Mouse (Mus musculus) c-Kit-positive CD71-positive TER-119-negative erythroid progenitor cells, embryonic 14.5 days (primary cell): ENCODE data around the gene Rasl10b.

Experiments
- DNase-seq: peaks from one replicate; pipeline ENCODE4 v3.0.0-alpha.2; 2013; ENCODE audit warnings: low read depth

Rasl10b gene

DNA sequence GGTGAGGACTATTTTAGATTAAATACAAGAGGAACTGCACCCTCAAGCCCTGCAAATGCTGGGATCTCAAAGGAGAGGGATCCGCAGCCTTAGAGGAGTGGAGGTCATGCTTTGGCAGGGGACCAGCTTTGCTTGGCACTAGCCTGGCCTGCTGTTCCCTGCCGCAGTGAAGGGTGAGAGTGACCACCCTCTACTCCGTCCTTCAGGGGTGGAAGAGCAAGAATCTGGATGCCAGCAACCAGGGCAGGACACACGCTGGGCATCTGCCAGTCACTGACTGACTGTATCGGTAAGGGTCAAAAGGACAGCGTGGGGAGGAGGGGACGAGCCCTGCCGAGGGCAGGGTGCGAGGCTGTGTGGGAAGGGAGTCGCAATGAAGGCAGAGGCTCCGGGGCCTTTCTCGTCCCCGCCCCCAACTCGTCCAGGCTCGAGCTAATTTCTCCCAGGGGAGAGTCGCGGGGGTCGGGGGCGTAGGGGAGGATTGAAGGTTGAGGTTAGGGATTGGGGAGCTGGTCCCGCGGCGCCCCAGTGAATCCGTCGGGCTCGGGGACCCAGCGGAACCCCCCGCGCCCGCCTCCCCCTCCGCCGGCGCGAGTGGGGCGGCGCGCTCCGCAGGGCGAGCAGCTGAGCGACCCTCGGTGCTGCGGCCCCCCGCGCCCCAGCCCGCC, at the start of gene Rasl10b:
Gene Rasl10b (plus strand): TSS at position 51 of the 668 bp plus-strand sequence.
- DNase-seq, result no peak

DNA sequence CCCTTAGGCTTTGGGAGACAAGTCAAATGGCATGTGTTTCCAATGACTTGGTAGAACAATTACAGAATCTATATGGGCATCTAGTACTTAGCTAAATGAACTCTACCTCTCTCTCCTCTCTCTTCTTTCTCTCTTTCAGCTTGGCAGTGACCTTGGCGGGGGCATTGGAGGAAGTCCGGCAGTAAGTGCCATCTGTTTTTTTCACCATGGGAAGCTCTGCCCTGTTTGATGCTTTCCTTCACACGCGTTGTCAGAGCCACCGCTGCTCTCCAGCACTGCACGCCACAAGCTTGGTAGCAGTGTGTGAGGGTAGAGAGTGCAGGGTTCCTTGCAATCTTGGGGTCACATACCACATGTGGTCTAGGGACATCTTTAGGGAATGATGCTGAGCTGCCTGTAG, 44.3 kb upstream of the Rasl10b start:
- DNase-seq, result no peak

DNA sequence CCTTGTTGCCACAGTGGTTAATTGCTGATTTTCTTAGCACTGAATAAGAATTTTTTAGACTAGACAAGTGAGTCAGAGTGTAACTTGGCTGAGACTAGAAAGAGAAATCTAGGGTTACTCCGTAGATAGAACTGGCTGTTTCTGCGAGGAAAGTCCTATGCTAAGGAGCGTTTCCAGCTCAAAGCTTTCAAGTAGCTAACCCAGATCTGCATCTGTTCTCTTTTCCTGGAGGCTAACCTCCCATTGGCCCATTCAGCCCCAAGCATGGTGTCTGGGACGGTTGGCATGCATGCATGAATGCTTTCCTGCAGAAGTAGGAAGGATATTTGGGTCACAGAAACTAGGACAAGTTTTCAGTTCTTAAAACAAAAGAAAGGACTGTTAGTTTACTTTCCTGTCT, 37.7 kb upstream of the Rasl10b start:
- DNase-seq, result no peak

DNA sequence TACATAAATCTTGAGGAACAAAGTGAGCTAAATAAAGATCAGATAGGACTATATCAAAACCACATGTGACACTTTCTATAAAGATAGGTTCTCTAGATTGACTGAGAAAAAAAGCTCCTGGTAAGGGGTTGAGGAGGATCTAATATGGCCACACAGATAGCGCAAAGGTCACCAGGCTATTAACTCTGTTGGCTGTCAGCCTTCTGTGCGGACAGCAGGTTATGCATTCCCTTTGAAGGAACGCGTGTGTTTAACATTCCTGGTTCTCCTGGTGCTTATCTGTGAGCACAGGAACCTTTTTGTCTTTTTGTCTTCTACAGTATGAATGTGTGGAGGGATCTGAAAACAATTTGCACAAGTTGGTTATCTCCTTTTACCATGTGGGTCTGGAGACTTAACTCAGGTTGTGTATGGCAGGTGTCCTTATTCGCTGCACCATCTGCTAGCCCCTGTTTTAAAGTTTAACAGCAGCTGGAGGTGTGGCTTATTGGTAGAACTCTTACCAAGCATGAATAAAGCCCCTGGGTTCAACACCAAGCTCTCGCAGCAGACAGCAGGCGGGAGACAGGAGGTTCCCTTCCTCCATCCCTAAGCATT, 29.1 kb upstream of the Rasl10b start:
- peak; percentile 41 for DNase-seq

DNA sequence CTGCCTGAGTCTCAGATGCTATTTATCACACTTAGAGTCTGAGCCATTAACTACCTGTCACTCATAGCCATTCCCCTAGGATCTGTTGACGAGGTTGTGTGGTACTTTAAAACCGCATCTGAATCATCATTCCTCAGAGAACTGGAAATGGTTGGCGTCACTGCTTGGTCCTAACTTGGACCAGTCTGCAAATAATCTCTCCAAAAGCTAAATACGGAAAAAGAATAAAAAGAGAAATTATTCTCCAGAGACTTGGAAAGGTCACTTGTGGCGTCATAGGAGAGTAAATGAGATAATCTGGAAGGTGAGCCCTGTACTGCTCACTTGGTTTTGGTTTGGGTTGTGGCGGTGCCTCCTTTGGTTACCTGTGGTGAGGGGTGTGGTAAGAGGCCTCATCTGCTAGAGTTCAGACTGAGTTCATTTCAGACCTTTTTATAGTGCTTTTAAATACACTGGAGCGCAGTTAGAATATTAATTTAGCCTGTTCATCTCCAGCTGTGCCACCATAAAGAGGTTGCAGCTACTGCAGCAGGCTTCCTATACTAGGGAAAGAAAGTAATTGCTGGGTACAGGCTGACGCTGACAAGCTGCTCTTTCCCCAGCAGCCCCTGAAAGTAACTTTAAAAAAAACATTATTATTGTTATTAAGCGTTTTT, 25.9 kb upstream of the Rasl10b start:
- no peak for DNase-seq

DNA sequence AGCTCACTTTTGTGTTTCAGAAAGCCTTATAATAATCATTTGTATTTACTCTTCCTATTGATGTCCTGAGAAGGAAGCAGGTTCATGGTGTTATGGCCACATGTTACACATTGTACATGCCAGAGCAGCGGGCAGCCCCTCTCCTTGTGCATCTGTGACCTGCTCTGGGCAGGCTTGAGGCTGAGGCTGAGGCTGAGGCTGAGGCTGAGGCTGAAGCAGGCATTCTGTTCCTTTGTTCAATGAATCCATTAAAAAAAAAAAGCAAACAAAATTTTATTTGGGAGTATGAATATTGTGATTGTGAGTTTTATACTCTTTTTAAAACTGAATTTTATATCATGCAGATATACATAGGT, 25.4 kb upstream of the Rasl10b start:
- DNase-seq, result no peak

DNA sequence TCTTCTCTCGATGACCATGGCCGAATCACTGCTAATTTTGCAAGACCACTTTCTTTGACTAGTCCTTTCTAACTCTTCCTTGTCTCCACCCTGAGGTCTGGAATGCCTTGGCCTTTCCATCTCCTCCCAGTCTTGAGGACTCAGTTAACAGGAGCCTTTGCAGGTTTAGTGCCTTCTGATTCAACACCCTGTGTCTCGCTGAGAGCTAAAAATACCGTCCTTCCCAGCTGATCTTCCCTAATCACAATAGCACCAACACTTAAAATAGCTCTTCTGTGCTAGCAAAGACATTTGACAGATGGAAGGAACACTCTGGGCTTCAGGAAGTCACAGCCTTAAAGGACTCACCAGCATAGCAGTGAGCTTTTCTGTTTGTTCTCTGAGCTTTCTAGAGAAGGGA, 15.9 kb upstream of the Rasl10b start:
- no peak for DNase-seq

DNA sequence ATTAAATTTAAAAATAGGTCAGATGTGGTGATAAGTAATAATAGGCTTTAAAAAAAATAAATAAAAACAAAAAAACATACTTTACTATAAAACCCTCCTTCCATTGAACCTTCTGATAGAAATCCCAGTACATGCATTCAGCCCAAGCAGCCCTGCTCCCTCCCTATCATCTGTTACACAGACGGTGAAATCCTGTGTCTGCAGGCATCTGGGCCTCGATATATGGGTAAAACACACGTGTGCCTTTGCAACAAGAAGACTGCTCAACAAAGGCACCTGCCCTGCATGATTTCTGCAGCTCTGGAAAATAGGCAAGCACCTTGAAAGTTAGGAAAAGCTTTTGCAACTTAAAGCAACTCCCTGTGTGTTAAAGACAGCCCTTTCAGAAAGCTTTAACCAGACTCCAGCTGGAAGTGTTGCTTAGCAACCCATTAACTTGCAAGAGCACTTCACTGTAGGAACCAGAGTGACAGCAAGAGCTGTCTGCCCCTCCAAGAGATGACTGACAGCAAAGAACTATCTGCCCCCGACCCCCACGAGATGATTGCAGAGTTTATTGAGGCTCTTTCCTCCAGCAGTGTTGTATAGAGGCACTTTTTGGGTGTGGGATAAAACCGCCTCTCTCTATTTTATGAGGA, 14.0 kb upstream of the Rasl10b start:
- no peak for DNase-seq

DNA sequence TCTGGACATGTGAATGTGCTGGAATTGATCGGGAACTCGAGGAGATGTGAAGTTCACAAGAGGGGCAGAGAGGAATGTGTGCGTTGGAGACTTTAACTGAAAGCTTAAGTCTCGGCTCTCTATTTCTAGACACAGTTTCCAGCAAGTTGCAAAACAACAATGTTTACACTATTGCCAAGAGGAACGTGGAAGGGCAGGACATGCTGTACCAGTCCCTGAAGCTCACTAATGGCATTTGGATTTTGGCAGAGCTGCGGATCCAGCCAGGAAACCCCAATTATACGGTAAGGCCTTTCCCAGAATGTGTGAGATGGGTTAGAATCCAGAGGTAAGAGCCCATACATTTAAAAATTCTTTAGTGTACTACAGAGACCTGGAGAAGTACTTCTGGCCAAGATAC, 11.3 kb upstream of the Rasl10b start:
- no peak for DNase-seq

DNA sequence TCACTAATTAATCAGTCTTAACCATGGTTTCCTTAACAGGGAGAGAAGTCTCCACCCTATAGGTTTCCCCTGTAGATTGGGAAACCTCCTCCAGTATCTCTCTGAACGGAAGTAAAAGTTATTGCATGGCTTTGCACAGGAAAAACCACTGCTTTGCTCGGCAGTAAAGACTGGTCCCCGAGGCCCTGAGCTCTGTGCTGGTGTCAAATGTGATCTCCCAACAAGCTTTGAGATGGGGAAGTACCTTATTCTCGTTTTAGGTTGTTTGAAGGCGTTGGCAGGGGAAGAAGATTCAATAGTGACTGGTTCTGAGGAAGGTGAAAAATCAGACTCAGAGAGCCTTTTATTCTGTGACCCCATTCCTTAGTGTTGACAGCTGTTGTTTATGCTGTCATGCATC, 10.2 kb upstream of the Rasl10b start:
- DNase-seq, result no peak

DNA sequence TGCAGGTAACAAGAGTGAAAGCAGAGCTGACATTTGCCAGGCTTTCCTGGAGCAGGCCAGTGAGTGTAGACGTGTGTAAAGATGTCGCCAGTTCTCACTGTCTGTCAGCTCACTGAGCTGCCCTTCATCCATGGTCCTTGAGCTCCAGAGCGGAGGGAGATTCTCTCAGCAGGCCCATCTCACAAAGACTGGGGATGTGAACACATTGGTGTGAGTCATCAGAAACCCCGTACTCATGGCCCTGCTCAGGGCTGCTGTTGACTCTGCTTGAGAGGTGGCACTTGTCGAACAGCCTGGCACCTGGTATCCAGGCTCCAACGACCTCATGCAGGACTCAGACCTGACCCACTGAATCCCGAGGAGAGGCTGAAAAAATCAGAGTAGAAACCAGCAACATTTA, 5.2 kb upstream of the Rasl10b start:
- no peak for DNase-seq

DNA sequence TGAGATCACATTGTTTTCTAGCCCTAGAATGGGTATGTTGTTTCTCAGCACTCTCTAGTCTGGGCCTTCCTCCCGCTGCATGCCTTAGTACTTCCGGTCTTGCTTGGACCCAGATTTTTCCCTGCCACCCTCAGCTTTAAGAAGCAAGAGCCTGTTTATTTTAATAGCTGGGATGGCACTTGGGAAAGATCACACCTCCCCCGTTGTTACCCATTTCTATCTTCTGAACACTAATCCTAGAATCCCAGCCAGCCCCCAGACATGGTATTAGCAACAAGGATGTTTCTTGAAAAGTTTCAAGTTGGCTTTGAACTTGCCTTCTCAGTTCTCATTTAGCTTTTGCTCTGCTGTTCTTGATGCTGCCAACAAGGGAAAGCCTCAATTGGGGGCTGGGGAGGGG, 2.5 kb upstream of the Rasl10b start:
- no peak for DNase-seq

DNA sequence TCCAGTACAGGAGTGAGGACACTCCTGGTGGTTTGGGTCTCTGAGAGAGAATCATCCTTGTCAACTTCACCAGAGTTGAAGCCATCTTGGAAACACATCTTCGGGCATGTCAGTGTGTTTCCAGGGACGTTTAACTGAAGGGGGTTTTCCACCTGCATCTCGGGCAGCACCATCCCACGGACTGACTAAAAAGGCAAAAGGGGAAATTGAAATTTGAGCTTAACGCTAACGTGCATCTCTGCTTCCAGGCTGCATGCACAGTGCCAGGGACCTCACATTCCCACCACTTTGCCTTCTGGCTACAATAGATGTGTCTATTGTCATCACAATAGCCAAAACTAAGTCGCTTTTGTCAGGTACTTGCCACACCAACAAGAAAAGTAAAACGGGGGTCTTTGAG, 695 bp upstream of the Rasl10b start:
- no peak for DNase-seq

DNA sequence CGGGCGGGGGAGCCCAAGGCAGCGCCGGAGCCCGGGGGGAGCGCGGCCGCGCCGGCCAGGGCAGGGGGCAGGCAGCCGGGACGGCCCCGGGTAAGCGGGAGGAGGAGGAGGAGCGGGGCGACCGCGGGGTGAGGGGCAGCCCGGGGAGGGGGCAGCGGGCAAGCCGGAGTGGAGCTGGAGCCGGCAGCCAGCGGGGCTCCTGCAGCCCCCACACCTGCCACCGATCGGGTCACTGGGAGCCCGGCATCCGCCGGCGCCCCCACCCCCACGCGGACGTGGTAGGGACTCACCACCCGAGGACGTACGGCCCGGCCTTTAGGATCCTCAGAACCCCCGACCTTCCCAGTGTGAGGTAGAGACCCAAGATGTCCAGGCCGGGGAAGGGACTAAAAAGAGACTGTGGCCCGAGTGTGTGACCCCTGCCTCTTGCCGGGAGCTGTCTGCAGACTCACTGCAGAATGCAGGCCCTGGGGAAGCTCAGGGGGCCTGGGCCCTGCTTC, 905 bp downstream of the Rasl10b start:
- no peak for DNase-seq

DNA sequence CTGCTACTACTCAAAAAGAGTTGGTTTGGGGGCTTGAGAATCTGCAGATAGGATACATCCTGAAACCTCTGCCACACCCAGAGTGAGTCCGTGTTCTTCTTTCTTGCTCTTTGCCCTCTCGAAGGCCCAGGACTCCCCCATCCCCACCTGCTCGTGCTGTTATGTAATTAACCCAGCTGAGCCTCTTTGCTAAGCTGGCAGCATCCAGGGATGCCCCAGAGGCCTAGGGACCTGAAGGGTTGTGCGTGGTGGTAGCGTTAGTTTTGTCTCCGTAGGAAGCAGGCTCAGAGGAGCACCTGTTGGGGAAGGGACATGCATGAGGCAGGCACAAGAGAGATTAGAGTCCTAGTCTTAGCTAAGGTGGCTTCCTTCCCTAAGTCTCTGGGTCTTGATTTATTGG, 1.6 kb downstream of the Rasl10b start:
- DNase-seq, result no peak

DNA sequence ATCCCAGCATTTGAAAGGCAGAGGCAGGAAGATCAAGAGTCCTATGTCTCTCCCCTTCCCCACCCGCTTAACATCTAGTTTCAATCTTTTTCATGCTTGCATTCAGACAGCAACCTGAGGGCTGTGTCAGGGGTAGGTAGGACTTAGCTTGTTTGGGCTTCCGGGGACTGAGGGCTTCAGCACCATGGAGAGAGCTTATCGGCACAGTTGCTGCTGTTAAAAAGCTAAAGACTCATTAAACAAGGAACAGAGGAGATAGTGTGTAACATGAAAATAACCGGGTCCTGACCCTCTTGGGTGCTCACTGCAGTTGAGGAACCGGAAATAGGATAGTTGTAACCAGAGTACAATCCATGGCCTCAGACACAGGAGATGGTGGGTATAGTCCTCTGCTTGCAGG, 8.1 kb downstream of the Rasl10b start:
- peak; percentile 60 for DNase-seq

DNA sequence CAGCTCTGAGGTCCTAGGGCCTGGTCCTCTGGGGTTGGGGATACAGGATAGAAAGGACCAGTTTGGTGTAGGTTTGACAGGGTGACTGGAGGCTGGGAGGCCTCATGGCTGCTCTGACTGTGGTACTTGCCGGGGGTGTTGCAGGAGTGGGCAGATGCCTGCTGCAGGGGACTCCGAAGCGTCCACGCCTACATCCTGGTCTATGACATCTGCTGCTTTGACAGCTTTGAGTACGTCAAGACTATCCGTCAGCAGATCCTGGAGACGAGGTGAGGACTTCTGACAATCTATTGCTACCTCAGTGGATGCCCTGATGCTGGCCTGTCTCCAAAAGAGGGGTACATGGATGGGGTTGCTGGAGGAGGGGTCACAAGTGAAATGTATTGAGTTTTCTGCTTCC, 8.8 kb downstream of the Rasl10b start:
- DNase-seq, result no peak

DNA sequence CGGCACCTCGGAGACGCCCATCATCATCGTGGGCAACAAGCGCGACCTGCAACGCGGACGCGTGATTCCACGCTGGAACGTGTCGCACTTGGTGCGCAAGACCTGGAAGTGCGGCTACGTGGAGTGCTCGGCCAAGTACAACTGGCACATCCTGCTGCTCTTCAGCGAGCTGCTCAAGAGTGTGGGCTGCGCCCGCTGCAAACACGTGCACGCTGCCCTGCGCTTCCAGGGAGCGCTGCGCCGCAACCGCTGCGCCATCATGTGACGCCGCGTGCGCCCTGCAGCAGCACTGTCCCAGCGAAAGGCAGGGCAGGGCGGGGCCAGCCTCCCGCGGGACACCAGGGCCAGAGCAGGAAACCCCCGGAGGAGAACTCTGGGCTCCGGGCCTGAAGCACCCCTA, 9.6 kb downstream of the Rasl10b start:
- no peak for DNase-seq

DNA sequence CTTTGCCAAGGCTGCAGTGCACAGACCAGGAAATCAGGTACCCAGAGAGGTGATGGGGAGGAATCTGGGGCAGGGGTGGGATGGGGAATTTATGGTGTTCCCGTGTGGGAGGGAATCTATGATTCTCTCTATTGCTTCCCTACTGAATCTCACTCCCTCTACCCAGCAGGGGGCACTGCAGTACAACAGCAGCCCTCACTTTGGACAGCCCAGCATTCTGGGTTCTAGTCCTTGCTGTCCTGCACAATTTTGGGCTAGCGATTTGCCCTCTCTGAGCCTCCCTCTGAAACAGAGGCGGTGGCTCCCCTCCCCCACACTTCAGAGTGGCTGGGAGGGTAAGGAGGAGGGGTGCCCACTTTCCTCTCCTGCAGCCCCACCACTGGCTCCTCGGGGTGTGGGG, 11.4 kb downstream of the Rasl10b start:
- DNase-seq, result no peak

DNA sequence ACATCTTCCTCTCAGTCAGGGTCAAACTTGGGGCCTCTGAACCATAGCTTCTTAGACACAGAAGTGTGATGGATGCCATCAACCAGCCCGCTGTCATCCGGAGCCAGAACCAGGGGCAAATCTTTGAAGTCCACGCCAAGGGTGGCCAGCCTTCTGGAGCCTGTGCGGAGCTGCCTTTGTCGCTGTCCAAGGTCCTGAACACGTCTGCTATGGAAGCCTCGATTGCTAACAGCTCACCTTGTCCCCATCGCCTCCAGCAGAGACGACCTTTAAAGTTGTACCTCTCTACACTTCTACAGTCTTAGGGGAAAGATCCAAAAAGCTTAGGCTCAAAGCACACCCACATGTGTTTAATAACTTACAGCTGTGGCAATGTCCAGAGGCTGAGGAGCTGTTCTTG, 12.4 kb downstream of the Rasl10b start:
- DNase-seq, result peak; percentile 76

DNA sequence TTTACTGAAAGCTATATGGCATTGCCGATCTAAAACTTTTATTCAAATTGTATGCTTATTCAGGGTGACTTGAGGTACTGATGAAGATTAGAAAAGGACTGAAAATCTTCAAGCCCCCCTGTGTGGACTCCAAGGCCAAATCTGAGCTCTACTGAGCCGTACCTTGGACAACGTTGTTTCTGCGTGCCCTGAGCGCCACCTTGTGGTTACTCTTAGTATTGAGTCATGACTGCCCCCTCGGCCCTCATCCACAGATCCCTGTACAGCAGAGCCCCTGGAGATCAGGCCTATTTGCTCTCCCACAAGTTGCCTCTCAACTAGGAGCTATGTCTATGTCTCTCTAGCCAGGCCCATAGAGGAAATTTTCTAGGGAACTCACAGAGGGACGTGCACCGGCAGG, 15.7 kb downstream of the Rasl10b start:
- DNase-seq, result peak; percentile 52

DNA sequence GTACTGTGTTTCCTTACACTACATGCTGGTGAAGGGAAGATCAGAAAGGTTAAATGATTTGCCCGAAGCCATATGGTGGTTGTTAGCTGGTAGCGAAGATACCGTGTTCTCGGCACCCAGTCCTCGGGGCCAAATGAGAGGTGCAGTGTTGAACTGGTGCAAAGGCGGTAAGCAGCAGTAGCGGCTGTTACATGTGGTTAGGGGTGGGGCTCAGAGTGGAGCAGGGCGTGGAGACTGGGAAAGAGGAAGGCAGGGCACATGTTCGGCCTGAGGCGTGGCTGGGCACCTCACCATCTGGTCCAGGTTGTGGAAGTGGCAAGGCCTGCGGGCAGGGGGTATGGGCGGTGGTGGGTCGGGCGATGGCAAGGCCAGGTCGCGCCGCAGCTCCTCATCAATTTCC, 18.0 kb downstream of the Rasl10b start:
- no peak for DNase-seq

DNA sequence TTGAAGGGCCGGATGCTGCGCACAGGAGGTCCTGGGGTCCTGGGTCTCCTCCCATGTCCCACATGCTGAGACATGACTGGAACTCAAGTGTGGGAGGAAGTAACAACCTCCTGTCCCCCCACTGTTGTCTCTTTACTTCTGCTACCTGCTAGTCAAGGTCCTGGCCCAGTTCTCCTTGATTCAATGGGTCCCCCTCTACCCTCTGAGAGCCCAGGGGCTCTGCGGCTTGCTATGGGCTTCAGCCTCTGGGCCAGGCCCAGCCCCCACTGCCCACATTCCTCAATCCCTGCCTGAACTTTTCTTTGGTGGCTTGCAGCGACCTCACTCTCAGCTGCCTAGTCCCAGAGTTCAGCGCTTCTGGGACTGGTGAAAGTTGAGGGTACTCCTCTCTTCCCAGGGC, 20.4 kb downstream of the Rasl10b start, which contains the start of gene Gas2l2:
Gene Gas2l2 (minus strand): TSS at position 101 of the 400 bp plus-strand sequence.
- DNase-seq, result no peak
